Mouse (Mus musculus) heart, adult 18-20 months (tissue): ENCODE measurements around the gene 9530002B09Rik. TPM values are rescaled to one million over a fixed set of nuclear protein-coding genes. Genes with fewer than 3 reads are reported as not detected.

Source experiments
- DNase-seq, 2 experiments: peaks; one replicate each; pipeline ENCODE4 v3.0.0; 2021 to 2022; ENCODE audit warnings: mixed read lengths in 1 of 2
- long read RNA-seq, 2 experiments: library from polyadenylated mRNA; stranded (forward); transcript quantifications; one replicate each; pipeline ENCODE4 v2.0.0; 2021
- total RNA-seq, 2 experiments: library from RNA; stranded (reverse); gene quantifications; 2 replicates each; pipeline ENCODE4 v1.2.3; 2021

9530002B09Rik gene
- not detected for total RNA-seq
- long read RNA-seq, experiment 1: 0 reads
- long read RNA-seq, experiment 2: 0 reads

GRCm38 (mm10) chr4:122688975-122689374, at the start of gene 9530002B09Rik:
9530002B09Rik (plus strand) TSS chr4:122689275.
- no peak for DNase-seq

Other genes starting within 250 kb of the 9530002B09Rik start
- gene Ppt1, start 147.0 kb downstream of the 9530002B09Rik start, total RNA-seq: 10 to 100 TPM; 43.0 to 44.9 TPM
- 10 to 100 TPM; 46.3 to 52.7 TPM for gene Cap1, start 196.8 kb downstream of the 9530002B09Rik start, total RNA-seq